Mouse (Mus musculus) CD4-positive, CD25-positive, alpha-beta regulatory T cell, adult 2 months (primary cell): ENCODE data around the gene Slc35f2.
A peak's percentile ranks its signal among the peaks of the same experiment; 100 is the strongest.

Experiments used
- DNase-seq: peaks from one replicate; pipeline ENCODE4 v3.0.0-alpha.2; 2012; ENCODE audit warnings: low read depth, low spot score

Gene Slc35f2

DNA sequence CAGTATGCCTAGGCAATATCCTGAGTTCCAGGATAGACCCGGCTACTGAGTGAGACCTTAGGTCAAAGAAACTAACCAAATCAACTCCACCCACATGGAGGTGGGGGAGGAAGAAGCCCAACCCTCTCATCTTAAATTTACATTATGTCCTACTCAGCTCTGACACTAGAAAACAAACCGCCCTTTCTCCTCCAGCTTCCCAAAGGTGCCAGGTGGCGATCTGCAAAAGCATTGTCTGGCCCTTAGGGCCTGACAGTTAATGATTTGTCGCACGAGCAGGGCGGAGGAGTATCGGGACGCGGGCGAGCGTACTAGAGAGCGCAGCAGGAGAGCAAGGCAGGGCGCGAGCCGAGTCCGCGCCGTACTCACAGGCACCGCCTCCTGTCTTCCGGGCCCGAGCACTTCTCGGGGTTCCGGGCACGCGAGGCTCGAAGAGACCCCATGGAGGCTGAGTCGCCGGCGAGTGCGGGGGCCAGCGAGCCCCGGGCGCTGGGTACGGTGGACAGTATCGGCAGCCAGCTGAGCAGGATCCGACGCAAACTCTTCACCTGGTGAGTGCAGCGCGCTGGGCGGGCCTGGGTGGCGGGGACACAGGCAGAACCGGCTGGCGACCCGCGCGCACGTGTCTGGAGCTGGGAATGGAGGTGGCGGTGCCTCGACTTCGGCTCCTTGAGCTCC is at the start of gene Slc35f2:
Gene Slc35f2, plus strand, starts transcription at position 195 of the 678 bp plus-strand sequence.
- peak; percentile 68 for DNase-seq

DNA sequence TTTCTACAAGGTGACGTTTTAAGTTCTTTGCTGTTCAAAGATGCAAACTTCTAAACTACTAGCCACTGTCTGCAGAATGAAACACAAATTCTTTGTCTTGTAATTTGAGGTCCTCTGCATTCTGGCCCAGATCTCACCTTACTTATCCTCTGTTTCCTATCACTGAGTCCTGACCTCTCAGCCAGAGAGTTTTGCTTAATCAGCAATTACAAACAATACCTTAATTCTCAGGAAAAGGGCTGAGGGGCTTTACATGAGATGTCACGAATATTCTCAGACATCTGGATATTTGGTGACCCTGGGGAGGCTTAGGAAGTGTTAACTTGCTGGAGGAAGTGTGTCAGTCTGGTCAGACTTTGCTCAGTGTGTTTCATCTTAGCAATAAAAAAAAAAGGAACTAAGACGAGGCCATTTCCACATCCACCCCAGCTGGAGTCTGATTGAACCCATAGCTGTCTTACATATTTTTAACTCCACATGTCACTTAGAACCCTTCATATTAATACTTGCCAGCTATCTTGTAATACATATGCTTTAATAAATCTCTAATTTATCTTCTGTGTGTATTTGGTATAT is 30.4 kb upstream of the Slc35f2 start:
- no peak for DNase-seq

DNA sequence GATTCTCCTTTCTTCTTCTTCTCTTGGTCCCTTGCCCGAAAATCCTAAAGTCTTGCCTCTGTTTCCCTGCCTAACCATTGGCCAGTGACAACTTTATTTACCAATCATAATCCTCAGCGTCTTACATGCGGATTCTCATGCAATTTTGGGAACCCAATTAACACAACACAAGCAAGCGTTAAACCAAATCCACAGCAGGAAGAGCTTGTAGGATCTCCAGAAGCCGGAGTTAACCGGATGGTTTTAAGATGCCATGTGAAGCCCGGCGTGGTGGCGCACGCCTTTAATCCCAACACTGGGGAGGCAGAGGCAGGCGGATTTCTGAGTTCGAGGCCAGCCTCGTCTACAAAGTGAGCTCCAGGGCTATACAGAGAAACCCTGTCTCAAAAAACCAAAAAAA is 20.9 kb upstream of the Slc35f2 start:
- DNase-seq = no peak

DNA sequence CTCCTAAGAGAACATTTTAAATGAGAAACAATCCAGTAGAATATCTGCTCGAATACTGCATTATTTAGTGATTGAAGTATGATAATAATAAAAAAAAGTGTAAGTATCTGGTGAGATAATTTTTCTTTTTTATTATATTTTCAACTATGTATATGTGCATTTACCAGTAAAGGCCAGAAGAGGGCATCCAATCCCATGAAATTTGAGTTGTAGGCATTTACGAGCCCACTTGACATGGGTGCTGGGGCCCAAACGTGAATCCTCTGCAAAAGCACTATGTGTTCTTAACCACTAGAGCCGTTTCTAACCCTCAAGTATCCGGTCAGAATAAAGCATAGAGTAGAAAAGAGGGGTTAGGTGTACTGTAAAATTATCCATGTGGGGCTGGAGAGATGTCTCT is 20.4 kb upstream of the Slc35f2 start:
- DNase-seq = peak; percentile 67

DNA sequence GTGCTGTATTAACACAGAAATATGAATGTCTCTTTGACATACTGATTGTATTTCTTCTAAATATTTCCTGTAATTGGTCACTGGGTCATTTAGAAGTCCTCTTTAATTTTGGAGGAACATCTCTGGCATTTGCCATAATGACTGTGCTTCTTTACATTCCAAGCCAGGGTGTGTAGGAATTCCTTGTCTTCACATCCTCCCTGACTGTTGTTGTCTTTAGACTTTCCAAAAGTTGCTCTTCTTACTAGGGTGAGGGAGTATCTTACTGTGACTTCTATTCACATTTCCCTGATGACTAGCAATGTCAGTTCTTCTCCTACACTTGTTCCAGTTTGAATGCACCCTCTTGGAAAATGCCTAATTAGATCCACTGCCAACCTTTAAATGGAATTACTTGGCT is 16.5 kb upstream of the Slc35f2 start:
- DNase-seq = no peak

DNA sequence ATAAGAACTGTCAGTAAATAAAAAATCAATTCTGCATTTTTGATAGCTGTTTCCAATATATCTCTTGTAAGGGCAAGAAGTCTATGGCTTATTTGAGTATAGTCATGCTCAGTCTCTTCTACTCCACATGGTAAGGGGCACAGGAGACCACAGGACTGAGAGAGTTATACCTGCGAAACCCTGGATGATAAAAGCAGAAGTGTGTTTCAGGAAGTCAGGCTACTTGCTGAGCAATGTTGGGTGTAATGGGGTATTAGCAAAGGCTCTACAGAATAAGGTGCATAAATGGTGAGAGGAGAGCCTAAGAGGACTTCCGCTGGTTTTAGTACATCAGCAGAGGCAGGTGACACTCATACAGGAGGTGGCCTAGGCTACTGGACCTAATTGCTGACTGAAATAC is 13.2 kb upstream of the Slc35f2 start:
- DNase-seq = no peak

DNA sequence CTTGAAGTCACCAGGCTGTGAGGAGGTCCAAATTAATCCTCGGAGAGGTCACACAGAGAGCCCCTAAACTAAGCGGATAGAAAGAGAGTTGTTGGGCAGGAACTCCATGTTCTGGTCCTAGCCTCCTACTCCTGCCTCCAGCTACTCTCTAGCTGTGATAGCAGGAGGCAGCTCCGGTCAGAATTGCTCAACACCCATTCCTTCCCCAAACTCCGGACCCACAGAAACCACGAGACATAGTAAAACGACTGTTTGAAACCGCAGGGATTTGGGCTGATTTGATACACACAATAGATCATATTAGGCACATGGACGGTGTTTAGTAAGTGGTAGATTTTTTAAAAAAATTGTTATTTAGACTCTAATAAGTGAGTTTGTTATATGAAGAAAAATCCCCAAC is 6.6 kb upstream of the Slc35f2 start:
- no peak for DNase-seq

DNA sequence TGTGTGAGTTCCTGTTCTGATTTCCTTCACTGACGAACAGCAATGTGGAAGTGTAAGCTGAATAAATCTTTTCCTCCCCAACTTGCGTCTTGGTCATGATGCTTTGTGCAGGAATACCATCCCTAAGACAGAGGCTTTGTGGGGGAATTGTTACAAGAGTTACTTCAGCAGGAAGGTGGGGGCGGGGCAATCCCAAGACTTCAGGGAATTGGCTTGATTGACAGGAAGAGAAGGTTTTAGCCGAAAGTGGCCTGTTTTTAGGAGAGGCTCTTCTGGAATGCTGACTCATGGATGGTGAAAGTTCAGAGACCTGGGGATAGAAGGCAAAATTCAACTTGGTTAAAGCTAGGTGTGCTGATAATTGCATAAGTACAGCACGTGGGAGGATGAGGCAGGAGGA is 2.9 kb upstream of the Slc35f2 start:
- no peak for DNase-seq

DNA sequence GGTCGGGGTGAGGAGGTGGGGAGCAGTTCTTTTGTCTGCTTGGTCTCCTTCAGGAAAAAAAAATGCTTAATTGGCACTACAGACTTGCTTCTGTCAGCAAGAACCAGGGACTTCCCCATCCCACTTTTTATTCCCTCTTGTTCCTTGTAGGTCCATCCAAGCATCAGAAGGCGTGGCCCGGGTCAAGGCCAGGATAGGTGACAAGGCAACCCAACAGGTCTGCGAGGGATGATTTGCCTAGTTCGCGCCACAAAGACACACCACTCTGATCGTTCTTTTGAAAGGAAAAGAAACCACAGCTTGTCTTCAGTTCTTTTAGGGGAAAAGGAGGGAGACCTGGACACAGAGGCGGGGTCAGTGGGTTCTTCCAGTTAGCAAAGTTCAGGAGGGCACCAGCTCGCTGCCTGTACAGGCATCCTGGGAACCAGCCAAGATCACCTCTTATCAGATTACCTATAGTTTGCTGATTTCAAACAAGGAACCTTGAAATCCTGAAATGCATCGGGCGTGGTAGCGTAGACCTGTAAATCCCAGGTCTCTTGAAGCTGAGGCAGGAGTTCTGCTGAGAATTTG is 481 bp upstream of the Slc35f2 start:
- DNase-seq = peak; percentile 4

DNA sequence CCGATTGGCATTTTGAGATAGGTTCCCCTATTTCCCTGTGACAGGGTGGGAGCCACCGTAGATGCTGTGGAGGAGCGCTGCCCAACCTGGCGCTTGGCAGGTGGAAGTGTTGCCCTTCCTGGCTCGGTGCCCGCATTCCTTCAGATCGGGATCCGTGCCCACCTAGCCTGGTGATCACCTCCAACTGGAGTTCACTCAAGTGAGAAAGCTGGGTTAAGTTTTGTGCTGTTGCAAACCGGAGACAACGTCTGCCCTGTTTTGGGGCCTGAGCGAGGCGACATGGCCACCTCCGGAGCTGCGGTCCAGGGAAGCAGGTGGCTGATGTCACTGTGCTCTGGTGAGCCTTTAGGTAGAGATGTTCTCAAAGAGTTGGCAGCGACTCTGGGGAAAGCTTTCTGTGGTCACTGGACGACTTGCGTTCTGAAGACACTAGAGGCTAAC is 803 bp downstream of the Slc35f2 start:
- peak; percentile 25 for DNase-seq

DNA sequence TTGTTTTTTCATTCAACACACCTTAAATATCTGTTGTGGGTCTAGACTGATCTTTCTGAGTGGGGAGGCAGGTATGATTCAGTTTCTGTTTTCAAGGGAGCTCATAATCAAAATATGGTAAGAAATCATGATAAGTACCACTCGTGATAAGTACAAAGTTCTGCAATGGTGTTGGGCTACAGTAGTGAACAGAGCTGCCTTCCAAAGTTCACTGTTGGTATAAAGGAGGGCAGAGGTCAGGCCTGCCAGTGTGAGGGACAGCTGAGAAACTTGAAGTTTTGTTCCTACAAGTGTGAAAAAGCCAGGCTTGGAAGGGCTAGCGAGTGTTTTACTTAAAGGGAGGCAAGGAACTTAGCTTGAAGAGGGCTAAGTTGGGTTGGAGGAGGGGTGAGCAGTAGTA is 4.2 kb downstream of the Slc35f2 start:
- DNase-seq = no peak

DNA sequence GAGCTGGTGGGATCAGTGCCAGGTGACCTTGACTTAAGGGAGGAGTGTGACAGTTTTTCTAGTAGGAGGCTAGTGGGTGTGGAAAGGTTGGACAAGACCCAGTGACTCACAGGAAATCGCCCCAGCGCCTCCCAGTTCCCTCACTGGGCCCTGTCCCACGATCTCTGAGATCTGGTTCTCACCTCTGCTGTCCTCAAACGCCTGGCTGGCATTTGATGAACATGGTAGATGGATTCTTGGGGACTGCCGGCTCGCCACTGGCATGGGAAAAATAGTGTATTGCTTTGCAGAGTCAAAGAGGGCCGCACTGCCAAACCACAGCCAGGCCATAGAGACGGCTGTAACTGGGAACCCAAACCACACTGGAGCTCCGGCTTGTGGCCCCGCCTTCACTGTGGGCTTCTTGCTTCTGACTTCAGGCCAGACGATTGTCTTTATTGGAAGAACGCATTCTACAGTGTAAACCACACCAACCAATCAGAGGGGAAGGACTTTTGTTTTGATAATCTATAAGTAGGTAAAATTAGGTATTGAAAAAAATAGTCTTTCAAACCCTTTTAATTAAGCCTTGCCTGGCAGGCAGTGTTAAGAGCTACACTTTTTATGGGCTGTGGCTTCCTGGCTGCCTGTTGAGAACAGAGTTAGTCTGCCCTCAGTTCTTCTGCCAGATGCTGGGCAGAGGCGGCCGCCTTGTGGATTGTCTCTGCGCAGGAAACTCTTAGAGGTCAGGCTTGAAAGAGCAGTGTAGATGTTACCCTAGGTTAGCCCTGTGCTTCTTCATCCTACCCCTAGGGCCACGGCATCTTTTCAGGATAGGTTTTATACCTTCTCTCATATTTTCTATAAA is 15.4 kb downstream of the Slc35f2 start:
- peak; percentile 52 for DNase-seq

DNA sequence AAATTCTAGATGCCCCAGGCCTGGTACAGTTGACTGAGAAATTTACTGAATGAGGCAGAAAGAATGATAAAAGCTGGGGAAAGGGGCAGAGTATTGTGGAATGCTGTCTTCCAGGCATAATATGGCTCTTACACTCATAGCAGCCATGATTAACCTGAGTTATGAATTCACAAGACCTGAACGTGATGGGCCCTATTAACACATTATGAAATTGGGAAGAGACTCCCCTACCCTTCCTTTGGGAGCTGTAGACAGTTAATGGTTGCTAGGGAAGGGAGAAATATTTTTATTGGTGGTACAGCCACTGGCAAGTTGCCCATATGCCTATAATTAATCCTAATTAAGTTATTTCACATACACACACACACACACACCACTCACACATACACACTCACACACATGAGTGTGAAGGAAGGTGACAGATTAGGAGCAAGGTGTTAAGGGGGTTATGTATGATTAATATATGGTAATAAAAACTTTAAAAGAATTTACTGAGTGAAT is 22.5 kb downstream of the Slc35f2 start:
- DNase-seq = no peak

DNA sequence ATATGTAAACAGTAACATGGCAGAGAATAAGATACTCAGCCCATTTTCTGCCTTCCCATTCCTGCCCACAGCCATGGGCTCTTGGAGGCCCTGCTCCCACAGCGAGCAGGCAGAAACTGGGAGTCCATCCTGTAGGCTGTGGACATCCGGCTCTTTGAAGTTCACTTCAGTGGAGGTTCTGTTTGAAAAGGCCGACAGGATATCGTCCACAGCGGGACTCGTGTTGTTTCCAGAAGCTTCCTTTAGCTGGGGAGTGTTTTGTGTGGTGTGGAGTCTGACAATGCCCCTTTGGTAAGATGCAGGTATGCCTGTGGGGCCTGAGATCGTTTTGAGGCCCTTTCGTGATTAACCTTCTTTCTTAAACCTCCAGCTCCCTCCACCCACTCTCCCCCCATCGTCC is 23.2 kb downstream of the Slc35f2 start:
- DNase-seq = no peak

DNA sequence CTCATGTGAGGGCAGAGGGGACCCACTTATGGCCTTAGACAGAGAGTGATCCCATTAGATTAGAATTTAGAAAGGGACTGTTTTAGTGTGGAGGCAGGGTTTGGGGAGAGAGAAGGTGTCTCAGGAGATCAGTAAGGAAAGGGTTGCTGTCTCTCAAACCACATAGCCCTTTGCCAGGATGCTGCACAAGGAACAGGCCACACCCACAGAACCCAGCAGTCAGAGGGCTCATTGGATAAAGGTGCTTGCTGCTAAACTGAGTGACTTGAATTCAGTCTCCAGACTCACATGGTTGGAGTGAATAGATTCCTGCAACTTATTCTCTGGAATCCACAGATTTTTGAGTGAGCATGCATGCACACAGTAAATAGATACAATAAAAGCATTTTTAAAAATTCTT is 24.0 kb downstream of the Slc35f2 start:
- DNase-seq = no peak

DNA sequence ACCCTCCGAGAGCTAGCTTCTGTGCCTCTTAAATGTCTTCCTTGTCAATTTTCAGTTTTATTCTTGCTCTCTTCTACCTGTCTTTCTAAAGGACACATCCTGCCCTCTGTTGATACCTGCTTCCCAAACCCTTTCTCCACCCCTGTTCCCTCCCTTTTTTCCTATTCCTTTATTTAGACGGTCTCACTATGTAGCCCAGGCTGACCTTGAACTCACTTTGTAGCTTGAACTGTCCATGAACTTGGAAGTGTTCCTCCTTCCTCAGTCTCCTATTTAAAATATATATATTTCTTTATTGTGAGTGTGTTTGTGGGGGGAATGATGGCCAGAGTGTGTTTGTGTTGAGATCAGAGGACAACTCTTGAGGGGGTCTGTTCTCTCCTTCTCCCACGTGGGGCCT is 25.0 kb downstream of the Slc35f2 start:
- DNase-seq = no peak

DNA sequence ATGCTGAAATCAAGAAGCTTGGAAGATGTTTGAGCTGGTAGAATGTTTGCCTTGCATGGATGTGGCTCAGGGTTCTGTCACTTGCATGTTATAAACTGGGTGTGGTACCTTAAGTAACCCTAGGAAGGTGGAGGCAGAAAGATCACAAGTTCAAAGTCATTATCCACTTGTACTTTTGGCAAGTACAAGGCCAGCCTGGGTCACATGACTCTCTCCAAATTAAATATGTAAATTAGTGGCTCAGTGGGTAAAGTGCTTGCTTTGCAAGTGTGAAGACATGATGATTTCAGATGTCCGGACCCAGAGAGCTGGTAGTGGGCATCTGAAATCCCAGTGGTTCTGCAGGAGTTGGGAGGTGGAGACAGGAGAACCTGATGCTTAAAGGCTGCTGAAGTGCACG is 25.8 kb downstream of the Slc35f2 start:
- DNase-seq = no peak

DNA sequence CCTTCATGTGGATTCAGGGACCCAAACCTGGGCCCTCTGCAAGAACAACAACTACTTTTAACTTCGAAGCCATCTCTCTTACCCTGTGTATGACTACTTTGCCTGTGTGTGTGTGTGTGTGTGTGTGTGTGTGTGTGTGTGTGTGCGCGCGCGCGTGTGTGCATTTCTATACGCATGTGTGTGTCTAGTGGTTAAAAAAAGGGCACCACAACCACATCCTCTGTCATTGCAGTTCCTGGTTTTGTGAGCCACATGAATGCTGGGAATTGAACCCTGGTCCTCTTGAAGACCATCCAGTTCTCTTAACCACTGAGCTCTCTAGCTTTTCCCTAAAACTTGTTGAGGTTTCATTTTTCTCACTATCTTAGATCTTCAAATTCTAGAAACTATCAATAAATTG is 31.6 kb downstream of the Slc35f2 start:
- peak; percentile 57 for DNase-seq

DNA sequence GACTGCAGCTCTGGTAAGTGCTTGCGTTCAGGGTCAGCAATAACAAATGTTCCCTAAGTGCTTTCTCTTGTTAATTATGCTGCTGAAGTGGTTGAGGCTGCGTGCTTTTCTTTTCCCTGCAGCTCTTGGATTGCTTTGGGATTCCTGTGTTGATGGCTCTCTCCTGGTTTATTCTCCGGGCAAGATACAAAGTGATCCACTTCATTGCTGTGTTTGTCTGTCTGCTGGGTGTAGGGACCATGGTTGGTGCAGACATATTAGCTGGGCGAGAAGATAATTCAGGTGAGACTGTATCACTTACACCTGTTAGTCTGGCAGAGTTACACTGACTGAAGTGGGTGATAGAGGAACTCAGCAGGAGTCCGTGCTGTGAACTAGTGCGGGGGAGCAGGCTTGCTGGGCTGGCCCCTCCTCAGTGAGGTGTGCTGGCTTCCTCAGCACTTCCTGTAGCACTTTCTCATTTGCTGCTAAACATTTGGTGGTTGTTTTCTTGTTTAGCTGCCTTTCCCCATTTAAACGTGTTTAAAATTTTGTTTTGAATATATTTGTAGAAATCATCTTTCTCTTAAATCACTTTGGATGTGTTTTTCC is 35.3 kb downstream of the Slc35f2 start:
- DNase-seq = peak; percentile 67

DNA sequence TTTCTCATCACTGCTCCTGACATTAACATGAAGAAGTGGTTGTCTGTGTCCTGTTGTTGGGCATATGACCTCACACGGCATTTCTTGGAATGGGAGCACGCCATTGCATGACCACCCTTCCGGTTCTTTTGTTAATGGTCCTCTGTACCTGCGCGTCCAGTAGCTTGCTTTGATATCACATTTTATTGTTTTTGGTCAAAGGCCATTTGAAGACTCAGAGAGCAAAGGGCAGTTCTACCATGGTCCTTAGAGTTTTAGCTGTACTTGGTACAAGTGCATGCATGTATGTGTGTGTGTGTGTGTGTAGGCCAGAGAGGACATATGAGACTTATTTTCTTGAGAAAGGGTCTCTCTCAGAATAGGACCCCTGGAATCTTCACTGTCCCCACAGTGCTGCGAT is 42.1 kb downstream of the Slc35f2 start:
- no peak for DNase-seq

DNA sequence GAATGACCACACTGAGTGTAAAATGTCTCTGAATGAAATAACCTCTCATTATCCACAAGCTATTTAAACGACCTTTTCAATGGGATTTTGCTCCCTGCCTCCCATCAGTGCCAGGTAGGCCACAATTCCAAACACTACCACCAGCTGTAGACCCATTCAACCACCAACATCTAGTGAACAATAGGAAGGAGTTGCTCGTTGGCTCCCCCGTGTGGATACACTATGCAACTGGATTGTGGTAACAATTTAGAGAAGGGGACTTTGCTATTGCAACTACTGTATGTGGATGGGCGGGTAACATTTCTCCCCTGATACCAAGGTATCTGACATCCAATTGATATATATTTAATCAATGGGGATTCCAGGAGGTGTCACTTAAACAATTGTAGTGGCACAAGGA is 47.4 kb downstream of the Slc35f2 start:
- peak; percentile 76 for DNase-seq

DNA sequence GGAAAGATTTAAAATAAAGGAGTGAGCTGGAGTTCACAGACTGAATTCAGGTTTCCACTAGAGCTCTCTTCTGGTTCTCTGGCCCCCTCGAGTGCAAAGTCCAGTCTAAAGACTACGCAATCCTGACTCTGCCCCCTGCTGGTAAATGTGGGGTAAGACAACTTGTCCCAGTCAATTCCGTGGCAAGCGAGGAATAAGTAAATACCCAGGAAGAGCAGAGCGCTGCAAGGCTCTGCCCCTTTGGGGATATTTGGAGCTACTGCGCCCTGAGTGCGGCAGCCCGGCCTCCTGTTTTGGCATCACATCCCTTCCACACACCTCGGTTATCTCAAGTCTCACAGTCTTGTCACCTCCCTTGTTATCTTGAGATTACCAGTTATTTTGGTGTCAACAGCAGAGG is 54.0 kb downstream of the Slc35f2 start:
- peak; percentile 57 for DNase-seq
